Mouse (Mus musculus) layer of hippocampus, adult 18-20 months (tissue): ENCODE measurements around the gene Rela. TPM values are rescaled to one million over a fixed set of nuclear protein-coding genes. Genes with fewer than 3 reads are reported as not detected.
"Not testable (repeated sequence)": the region's sequence is repeated elsewhere in the genome, so short reads cannot be mapped to it uniquely, and the experiment has no call there.

Experiments used
- DNase-seq, 2 experiments: peaks; one replicate each; pipeline ENCODE4 v3.0.0; 2022; ENCODE audit warnings: low spot score in 2 of 2
- total RNA-seq, 2 experiments: library from RNA; stranded (reverse); gene quantifications; 2 replicates each; pipeline ENCODE4 v1.2.3; 2021

Rela gene
- total RNA-seq, 2 experiments from 2014 or later = 16.2 to 21.1 TPM

DNA sequence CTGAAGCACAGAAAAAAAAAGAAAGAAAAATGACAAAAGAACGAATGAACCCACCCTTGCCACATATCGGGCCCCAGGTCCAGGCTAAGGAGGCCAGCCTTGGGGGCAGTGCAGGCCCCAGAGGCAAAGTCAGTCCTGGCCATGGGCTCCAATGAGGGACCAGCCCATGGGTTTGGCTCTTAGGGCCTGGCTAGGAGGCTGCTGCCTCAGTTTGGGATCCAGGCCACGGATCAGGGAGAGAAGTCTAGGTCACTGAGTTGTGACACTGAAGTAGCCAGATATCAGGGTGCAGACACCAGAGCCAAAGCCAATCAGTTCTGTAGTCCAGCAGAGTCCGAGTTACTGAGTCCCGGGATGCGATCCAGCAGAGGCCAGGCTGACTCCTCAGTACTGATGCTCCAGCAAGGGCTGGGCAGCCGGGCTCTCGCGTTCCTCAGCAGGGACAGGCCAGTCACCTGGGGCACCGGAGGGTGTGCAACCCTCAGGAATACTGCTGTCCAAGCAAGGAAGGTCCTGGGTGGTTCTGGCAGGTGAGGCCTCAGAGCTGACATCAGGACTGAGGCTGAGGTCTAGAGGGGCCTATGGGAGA, 27.5 kb downstream of the Rela start:
- no peak for DNase-seq

- DNase-seq = no peak
Measured at GRCm38 (mm10) chr19:5665465-5665864, 28.2 kb downstream of the Rela start.

DNA sequence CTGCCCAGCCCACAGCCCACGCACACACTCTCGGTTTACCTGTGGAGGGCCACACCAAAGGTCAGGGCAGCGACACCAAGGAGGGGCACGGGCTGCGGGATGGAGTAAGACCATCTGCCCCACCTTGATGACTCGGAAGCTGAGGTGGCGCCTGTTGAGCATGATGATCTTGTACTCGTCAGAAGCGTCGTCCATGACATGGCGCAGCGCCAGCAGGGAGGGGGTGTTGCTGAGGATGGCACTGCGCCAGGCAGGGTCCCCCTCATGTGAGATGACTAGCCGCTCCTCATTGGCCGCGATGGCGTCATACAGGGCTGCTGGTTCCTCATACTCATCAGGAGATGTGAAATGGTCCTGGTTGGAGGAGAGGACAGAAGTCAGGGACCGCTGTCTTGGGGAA, 29.1 kb downstream of the Rela start:
- DNase-seq = no peak

GRCm38 (mm10) chr19:5668372-5668771, 31.1 kb downstream of the Rela start:
- no peak for DNase-seq

DNA sequence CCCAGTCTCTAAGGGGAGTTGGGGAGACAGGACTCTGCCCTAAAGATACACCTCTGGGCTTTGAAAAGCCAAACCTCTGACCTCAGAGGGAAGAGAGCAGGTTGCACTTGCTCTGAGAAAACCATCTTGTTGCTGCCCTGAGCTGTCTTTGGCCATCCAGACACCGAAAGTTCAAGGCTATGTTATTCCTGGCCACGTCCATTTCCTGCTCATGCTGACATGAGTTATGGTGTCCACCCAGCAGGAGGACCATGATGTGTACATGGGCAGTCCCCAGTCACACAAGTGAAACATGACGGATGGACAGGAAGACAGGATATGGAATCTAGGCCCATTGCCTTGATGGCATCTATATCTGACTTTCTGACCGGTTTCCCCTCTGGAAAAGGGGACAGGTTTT, 43.1 kb downstream of the Rela start:
- no peak for DNase-seq

DNA sequence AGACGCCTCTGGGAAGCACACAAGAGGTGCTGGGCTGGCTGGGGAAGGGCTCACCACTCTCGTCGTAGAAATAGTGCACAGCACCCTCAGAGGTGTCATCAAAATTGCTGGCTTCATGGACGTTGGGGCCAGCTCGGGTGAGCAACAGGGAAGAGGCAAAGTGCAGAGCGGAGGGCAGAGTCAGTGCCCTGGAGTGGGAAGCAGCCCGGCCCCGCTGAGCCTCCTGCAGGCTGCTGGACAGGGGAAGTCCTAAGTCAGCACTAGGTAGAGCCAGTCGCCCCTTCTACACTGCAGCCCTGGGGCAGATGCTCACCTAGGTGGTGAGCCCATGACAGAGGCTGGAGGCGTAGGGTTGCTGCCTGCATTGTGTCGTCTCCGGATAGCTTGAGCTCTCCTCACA, 47.0 kb downstream of the Rela start:
- no peak for DNase-seq

GRCm38 (mm10) chr19:5684985-5685384, 47.7 kb downstream of the Rela start:
- no peak for DNase-seq

- DNase-seq = no peak
Measured at GRCm38 (mm10) chr19:5685431-5685830, 48.1 kb downstream of the Rela start.

DNA sequence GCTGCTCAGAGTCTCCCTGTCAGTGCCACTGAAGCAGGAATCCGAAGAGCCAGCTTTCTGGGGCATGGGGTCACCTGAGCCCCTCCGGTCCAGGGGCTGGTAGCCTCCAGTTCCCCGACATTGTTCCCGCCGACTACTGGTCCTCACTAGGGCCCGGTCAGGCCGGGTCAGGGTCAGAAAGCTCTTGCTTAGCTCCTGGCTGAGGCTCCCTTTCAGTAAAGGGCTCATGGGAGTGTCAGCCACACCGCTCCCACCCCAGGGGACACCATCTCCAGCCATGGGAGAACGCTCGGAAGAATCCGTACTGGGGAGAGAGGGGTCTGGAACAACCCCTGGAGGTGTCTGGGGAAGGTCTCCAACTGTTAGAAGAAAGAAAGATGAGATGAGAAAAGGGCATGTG, 48.6 kb downstream of the Rela start:
- no peak for DNase-seq

GRCm38 (mm10) chr19:5686437-5686836, 49.2 kb downstream of the Rela start:
- no peak for DNase-seq

GRCm38 (mm10) chr19:5686954-5687353, 49.7 kb downstream of the Rela start:
- DNase-seq = not testable (repeated sequence)

- no peak for DNase-seq
Measured at GRCm38 (mm10) chr19:5687738-5688137, 50.5 kb downstream of the Rela start.

GRCm38 (mm10) chr19:5688200-5689087, 51.2 kb downstream of the Rela start, which contains the start of the genes Map3k11 and Pcnx3:
Gene Map3k11, plus strand, starts transcription at chr19:5688742.
Gene Pcnx3, minus strand, starts transcription at chr19:5688908.
- DNase-seq = peak; percentile 98 to 99

- DNase-seq = peak in 1 of 2 experiments; percentile 24
Measured at GRCm38 (mm10) chr19:5689088-5689428, 51.8 kb downstream of the Rela start.

GRCm38 (mm10) chr19:5689565-5690342, 52.5 kb downstream of the Rela start:
- peak; percentile 67 to 76 for DNase-seq

- DNase-seq = no peak
Measured at GRCm38 (mm10) chr19:5690343-5690735, 53.1 kb downstream of the Rela start.

- no peak for DNase-seq
Measured at GRCm38 (mm10) chr19:5691601-5692000, 54.3 kb downstream of the Rela start.

GRCm38 (mm10) chr19:5692086-5692912, 55.0 kb downstream of the Rela start:
- no peak for DNase-seq

- peak in 1 of 2 experiments; percentile 63 for DNase-seq
Measured at GRCm38 (mm10) chr19:5692913-5693396, 55.7 kb downstream of the Rela start.

DNA sequence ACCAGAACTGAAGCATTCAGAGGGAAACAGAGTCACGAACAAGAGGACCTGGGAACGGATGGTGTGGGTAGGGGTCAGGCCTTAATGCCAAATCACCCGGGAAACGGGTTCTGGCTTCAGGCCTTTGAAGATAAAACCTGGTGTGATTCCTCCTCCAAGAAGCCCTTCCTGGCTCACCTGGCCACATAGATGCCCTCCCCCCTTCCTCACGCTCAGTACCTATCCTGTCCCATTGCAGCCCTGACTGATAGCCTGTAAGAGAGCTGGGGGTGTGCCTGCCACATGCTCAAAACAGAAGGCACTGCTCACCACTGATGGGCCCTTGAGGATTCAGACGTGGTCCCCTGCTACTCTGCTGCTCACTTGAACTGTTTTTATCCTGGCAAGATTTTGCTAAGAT, 56.5 kb downstream of the Rela start:
- no peak for DNase-seq
